Mouse (Mus musculus) hindbrain, embryonic 14.5 days (tissue): ENCODE measurements around the gene Evl. TPM values are rescaled to one million over a fixed set of nuclear protein-coding genes. Genes with fewer than 3 reads are reported as not detected.

Source experiments
- ATAC-seq: fragments of 200-750 bp; cut with Nextera tagmentation; 2 replicates; pipeline ENCODE4 v1.8.0; 2017; ENCODE audit warnings: moderate number of reproducible peaks, mild to moderate bottlenecking, moderate TSS enrichment, moderate library complexity; ENCODE audit not compliant: low FRiP score
- DNase-seq: peaks from one replicate; pipeline ENCODE4 v3.0.0-alpha.2; 2015; ENCODE audit warnings: low spot score
- H3K27ac ChIP-seq: fragments of 300-500 bp; sonication (generic); 2 replicates; pipeline ENCODE4 v1.5.1; 2014; ENCODE audit warnings: mild to moderate bottlenecking, moderate library complexity
- H3K27me3 ChIP-seq: fragments of 300-500 bp; sonication (generic); 2 replicates; pipeline ENCODE4 v1.6.1; 2014; ENCODE audit warnings: mild to moderate bottlenecking, low read length, mixed read lengths; ENCODE audit not compliant: control insufficient read depth, insufficient read depth
- H3K36me3 ChIP-seq: fragments of 300-500 bp; sonication (generic); replicated peaks from 2 replicates; pipeline ENCODE4 v1.6.1; 2014; ENCODE audit not compliant: control insufficient read depth, insufficient read depth
- H3K4me1 ChIP-seq: fragments of 300-500 bp; sonication (generic); replicated peaks from 2 replicates; pipeline ENCODE4 v1.6.1; 2014; ENCODE audit warnings: antibody characterized with exemption, low read length, mixed read lengths; ENCODE audit not compliant: control insufficient read depth, insufficient read depth
- H3K4me2 ChIP-seq: fragments of 300-500 bp; sonication (generic); replicated peaks from 2 replicates; pipeline ENCODE4 v1.6.1; 2014; ENCODE audit warnings: mild to moderate bottlenecking, moderate library complexity
- H3K4me3 ChIP-seq: fragments of 300-500 bp; sonication (generic); replicated peaks from 2 replicates; pipeline ENCODE4 v1.5.1; 2014; ENCODE audit warnings: mild to moderate bottlenecking, low read length
- H3K9ac ChIP-seq: fragments of 300-500 bp; sonication (generic); 2 replicates; pipeline ENCODE4 v1.6.1; 2014
- H3K9me3 ChIP-seq: fragments of 300-500 bp; sonication (generic); 2 replicates; pipeline ENCODE4 v1.6.1; 2016; ENCODE audit warnings: low read length; ENCODE audit not compliant: control insufficient read depth
- WGBS: fragments of 180-500 bp; shearing (Covaris S2); extraction: QIAGEN DNeasy Blood & Tissue Kit; methylation state at CpG from one replicate; pipeline ENCODE4 v1.1.7; 2014; 5-methylcytosine and 5-hydroxymethylcytosine counted together
- polyA plus RNA-seq: library from polyadenylated mRNA; unstranded; fragments of >200 nt; fragmentation: Nextera tagmentation; extraction: Ambion mirVana; gene quantifications from 2 replicates; pipeline ENCODE4 v1.2.1, GENCODE M21; 2014

Evl gene
- polyA plus RNA-seq, 1 experiment from 2014 or later, result 270 TPM

DNA sequence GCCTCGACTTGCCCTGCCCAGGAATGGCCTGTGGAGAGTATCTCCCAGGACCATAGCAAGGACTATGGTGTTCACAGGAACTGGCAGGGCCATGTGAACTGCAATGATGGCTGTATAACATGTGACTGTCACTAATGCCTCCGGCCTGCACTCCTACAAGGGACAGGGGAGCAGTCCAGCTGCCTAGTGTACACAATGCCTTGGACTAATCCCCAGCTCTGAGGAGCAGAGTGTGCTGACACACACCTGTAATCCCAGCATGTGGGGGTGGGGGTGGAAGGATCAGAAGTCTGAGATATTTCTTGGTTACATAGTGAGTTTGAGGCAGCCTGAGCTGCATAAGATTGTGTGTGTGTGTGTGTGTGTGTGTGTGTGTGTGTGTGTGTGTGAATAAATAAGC, 139.1 kb downstream of the Evl start:
- no peak overlapping the region for H3K9ac ChIP-seq
- whole genome bisulfite sequencing, result 74% methylated on average over 2 of the region's 2 CpGs
- H3K27ac ChIP-seq, result no peak overlapping the region
- H3K27me3 ChIP-seq, result no peaks in the 10 kb centered on the region
- H3K9me3 ChIP-seq, result no peaks in the 10 kb centered on the region
- H3K4me1 ChIP-seq, result no peaks in the 10 kb centered on the region
- DNase-seq, result no peak
- ATAC-seq, result no peak
- peaks cover 3% of the 10 kb centered on the region for H3K36me3 ChIP-seq
- H3K4me2 ChIP-seq, result no peak overlapping the region
- H3K4me3 ChIP-seq, result no peak overlapping the region

DNA sequence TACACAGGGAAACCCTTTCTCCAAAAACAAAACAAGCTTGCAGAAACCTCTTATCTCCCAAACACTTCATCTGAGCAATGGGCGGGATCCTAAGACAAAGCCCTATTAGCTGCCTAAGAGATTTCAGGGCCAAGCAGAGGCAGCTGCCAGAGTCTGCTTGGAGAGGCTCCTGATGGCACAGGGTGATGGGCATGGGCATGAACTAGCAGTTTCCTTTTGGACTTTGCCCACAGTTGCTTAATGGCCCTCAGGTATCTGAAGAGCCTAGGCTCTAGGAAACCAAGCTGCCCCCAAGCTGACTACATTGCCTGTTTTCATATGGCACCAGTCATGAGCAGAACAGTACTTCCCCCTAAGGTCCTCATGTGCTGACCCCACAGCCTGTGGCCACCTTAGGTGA, 139.7 kb downstream of the Evl start:
- Histone ChIP-seq H3K9ac (no peak overlapping the region), H3K36me3 (no peaks in the 10 kb centered on the region), H3K27ac (no peak overlapping the region), H3K4me3 (no peak overlapping the region), H3K27me3 (no peaks in the 10 kb centered on the region), H3K9me3 (no peaks in the 10 kb centered on the region), H3K4me1 (no peaks in the 10 kb centered on the region), H3K4me2 (no peak overlapping the region)
- no peak for DNase-seq
- 85% methylated on average over 1 of the region's 1 CpGs for WGBS
- ATAC-seq, result no peak

DNA sequence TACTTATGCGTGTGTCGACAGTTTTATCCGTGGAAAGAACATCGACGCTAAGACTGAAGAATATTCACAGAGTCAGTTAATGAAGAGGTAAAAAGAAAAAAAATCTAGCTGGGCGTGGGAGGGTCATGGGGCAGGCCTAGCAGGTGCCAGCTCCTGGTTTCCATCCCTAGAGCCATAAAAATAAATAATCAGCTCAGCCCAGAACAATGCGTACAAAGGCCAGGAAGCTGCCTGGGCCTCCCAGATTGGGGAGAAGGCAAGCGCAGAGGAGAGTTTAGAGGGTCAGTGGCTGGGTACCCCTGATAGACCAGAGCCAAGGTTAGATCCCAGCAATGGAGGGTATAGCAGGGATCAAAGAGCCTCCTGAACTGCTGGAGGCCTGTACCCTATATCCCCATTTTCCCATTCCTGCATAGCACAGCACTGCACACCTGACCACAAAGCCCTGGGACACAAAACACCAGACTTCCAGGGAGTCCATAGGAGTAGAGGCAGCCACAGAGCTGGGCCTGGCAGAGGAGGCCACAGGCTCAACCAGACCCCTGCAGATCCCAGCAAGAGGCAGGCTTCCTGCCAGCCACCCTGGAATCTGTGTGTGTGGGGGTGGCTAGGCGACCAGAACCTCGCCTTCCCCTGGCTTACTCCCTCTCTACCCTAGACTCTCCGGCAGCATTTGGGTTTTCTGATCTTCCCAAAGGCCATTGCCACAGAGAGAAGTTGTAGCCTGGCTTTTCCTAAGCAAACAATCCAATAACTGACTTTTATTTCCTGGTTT, 144.4 kb downstream of the Evl start:
- Histone ChIP-seq H3K9ac (no peak overlapping the region), H3K36me3 (no peaks in the 10 kb centered on the region), H3K27me3 (peaks cover 28% of the 10 kb centered on the region), H3K27ac (no peak overlapping the region), H3K4me3 (no peak overlapping the region), H3K9me3 (no peaks in the 10 kb centered on the region), H3K4me1 (no peaks in the 10 kb centered on the region), H3K4me2 (no peak overlapping the region)
- DNase-seq, result no peak
- 82% methylated on average over 11 of the region's 11 CpGs for WGBS
- ATAC-seq, result no peak

DNA sequence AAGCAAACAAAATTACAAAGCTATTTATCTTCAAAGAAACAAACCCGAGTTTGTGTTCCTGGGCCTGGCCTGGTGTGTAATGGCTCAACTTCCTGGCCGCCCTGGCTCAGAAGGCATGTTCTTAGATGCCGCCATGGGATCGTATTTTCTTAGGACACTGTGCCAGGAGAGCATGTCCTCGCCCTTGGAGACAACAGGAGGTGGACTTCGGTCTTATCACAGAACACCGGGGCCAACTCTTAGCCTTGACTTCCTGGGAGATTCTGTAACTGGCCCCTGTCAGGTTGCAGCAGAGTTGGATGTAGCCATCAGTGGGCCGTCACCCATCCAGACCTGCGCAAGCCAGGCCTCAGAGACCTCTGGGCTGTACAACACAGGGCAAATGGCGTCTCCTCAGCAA, 145.1 kb downstream of the Evl start:
- 86% methylated on average over 10 of the region's 10 CpGs for WGBS
- Histone ChIP-seq H3K9ac (no peak overlapping the region), H3K4me2 (no peak overlapping the region), H3K9me3 (no peaks in the 10 kb centered on the region), H3K27me3 (peaks cover 28% of the 10 kb centered on the region), H3K4me1 (no peaks in the 10 kb centered on the region), H3K4me3 (no peak overlapping the region), H3K36me3 (no peaks in the 10 kb centered on the region), H3K27ac (no peak overlapping the region)
- ATAC-seq (no peak), DNase-seq (no peak)

DNA sequence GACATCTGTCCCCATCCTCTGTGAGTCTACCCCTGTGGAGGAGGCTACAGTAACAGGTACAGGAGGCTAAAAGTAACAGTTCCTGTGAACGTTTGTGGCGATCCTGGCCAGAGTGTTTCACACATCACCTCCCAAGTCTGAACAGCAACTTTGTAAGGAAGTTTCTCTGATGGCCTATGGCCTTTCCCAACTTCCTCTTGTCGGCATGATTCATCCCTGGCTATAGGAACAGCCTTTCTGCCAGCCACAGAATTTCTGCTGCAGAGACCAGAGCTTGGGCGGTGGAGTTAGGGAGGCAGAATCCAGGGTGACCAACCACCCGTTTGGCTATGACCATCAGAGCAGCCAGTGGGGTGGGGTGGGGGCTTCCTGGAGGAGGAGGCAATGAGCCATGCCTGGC, 145.5 kb downstream of the Evl start:
- Histone ChIP-seq H3K27ac (no peak overlapping the region), H3K4me3 (no peak overlapping the region), H3K4me1 (no peaks in the 10 kb centered on the region), H3K9me3 (no peaks in the 10 kb centered on the region), H3K36me3 (no peaks in the 10 kb centered on the region), H3K4me2 (no peak overlapping the region), H3K9ac (no peak overlapping the region), H3K27me3 (peaks cover 28% of the 10 kb centered on the region)
- DNase-seq, result no peak
- no peak for ATAC-seq
- 77% methylated on average over 5 of the region's 5 CpGs for WGBS

DNA sequence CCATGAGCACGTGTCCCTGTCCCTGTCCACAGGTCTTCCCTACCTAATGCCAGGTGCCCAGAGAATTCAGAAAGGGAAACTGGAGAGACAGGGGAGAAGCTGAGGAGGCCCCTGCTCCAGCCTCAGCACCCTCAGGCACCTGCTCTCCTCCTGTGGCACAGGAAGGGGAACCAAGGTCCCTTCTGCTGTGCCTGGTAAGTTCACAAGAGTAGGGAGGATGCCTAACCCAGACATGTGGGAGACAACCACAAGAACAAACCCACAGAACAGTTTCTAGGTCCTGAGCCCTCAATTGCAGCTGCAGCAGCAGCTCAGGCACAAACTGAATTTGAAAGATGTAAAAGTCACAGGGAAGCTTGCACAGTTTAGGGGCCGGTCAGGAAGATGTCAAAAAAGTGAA, 146.7 kb downstream of the Evl start:
- Histone ChIP-seq H3K27me3 (peaks cover 28% of the 10 kb centered on the region), H3K27ac (no peak overlapping the region), H3K4me3 (no peak overlapping the region), H3K9ac (no peak overlapping the region), H3K9me3 (no peaks in the 10 kb centered on the region), H3K4me1 (no peaks in the 10 kb centered on the region), H3K4me2 (no peak overlapping the region), H3K36me3 (no peaks in the 10 kb centered on the region)
- ATAC-seq (no peak), DNase-seq (no peak)
- 57% methylated on average over 2 of the region's 2 CpGs for WGBS

DNA sequence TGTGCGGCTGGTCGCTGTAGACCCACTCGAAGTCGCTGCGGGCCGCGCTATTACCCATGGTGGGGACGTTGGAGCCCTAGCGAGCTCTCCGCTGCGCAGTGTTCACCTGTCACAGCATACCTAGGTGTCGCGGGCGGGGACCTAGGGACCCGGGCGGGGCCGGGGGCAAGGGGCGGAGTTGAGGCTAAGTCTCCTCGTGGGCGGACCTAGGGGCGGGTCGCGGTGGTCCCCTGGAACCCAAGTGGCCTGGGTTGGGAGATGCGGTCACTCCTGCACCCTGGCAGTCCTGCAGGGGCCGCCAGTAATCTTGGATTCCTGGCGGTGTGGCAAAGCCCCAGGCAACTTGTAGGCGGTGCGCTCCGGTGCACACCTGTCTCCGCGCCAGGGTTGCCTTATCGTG, 147.7 kb downstream of the Evl start, which contains the start of gene Degs2:
TSS of gene Degs2 (minus strand) at position 131 of the 400 bp plus-strand sequence.
- H3K27me3 ChIP-seq, result peaks cover 28% of the 10 kb centered on the region
- WGBS, result 2% methylated on average over 32 of the region's 32 CpGs
- H3K4me1 ChIP-seq, result no peaks in the 10 kb centered on the region
- H3K36me3 ChIP-seq, result no peaks in the 10 kb centered on the region
- no peaks in the 10 kb centered on the region for H3K9me3 ChIP-seq
- ATAC-seq (no peak), DNase-seq (no peak)
- H3K9ac ChIP-seq, result no peak within 1 kb of the TSS
- no peak within 1 kb of the TSS for H3K27ac ChIP-seq
- peak within 1 kb of the TSS; percentile 46 for H3K4me2 ChIP-seq
- peak within 1 kb of the TSS; percentile 20 for H3K4me3 ChIP-seq

DNA sequence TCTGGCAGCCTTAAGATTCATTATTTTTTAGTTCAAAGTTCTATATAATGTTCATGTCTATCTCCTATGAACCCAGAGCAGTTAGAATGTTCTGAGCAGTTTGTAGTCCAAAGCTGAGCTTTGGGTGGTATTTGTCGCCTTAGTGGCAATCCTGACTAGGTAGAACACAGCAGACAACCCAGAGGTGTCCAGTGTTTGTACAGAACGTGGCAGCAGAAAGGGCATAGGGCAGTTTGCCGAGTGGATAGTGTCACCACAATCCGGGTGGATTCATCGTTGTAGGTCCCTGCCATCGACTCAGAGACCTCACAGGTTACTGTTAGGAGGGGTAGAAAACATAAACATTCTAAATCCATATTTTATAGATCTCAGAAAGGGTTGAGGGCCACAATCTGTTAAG, 151.0 kb downstream of the Evl start:
- ATAC-seq, result no peak
- Histone ChIP-seq H3K4me3 (no peak overlapping the region), H3K27me3 (peaks cover 28% of the 10 kb centered on the region), H3K27ac (no peak overlapping the region), H3K36me3 (no peaks in the 10 kb centered on the region), H3K4me2 (no peak overlapping the region), H3K9ac (no peak overlapping the region), H3K4me1 (no peaks in the 10 kb centered on the region), H3K9me3 (no peaks in the 10 kb centered on the region)
- 88% methylated on average over 6 of the region's 6 CpGs for whole genome bisulfite sequencing
- DNase-seq, result no peak

DNA sequence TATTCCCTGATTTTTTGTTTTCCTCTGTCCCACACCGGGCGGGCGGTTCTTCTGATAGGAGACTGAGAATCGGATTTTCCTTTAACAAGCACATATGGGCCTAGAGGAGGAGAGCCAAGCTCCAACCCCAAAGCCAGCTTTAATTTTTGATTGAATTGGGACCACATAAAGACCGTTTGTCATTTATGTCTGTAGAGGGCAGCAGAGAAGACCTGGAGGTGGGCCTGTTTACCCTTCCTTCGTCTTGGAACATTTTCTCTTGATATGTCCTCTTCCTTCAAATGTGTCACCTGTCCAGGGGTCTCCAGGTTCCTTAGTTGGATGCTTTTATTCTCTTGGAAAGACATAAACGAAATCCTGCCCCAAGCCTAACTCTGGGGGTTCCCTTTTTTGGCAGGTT, 151.6 kb downstream of the Evl start:
- WGBS, result 50% methylated on average over 7 of the region's 7 CpGs

DNA sequence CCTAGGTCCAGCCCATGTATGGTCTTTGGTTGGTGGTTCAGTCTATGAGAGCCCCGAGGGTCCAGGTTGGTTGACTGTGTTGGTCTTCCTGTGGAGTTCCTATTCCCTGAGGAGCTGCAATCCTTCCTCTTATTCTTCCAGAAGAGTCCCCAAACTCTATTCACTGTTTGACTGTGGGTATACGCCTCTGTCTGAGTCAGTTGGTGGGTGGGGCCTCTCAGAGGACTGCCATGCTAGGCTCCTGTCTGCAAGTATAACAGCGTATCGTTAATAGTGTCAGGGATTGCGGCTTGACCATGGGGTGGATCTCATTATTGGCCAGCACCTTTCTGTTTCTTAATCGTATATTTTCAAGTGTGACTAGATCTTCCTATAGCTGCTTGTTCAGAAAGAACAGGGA, 154.9 kb downstream of the Evl start:
- H3K4me2 ChIP-seq, result no peak overlapping the region
- WGBS, result 90% methylated on average over 6 of the region's 6 CpGs
- no peak for ATAC-seq

More for the DNA sequence above, 151.6 kb downstream of the Evl start:
- Histone ChIP-seq H3K4me1 (no peaks in the 10 kb centered on the region), H3K36me3 (no peaks in the 10 kb centered on the region), H3K4me2 (no peak overlapping the region), H3K4me3 (no peak overlapping the region), H3K27ac (no peak overlapping the region), H3K9me3 (no peaks in the 10 kb centered on the region), H3K9ac (no peak overlapping the region), H3K27me3 (peaks cover 25% of the 10 kb centered on the region)
- ATAC-seq, result no peak
- peak; percentile 60 for DNase-seq

More for the DNA sequence above, 154.9 kb downstream of the Evl start:
- Histone ChIP-seq H3K36me3 (no peaks in the 10 kb centered on the region), H3K9ac (no peak overlapping the region), H3K4me3 (no peak overlapping the region), H3K4me1 (no peaks in the 10 kb centered on the region), H3K27me3 (no peaks in the 10 kb centered on the region), H3K9me3 (no peaks in the 10 kb centered on the region), H3K27ac (no peak overlapping the region)
- DNase-seq, result no peak
